Mouse (Mus musculus) hindbrain, embryonic 13.5 days (tissue): ENCODE measurements around the gene Gm28897. TPM values are rescaled to one million over a fixed set of nuclear protein-coding genes. Genes with fewer than 3 reads are reported as not detected.
"Not testable (repeated sequence)": the region's sequence is repeated elsewhere in the genome, so short reads cannot be mapped to it uniquely, and the experiment has no call there.

Source experiments
- ATAC-seq: fragments of 200-750 bp; cut with Nextera tagmentation; 2 replicates; pipeline ENCODE4 v1.8.0; 2017; ENCODE audit warnings: moderate TSS enrichment; ENCODE audit not compliant: low FRiP score
- H3K27ac ChIP-seq: fragments of 300-500 bp; sonication (generic); 2 replicates; pipeline ENCODE4 v1.5.1; 2015; ENCODE audit warnings: inconsistent platforms, mild to moderate bottlenecking, moderate library complexity
- H3K27me3 ChIP-seq: fragments of 300-500 bp; sonication (generic); 2 replicates; pipeline ENCODE4 v1.6.1; 2015; ENCODE audit warnings: mild to moderate bottlenecking, inconsistent platforms
- H3K36me3 ChIP-seq: fragments of 300-500 bp; sonication (generic); 2 replicates; pipeline ENCODE4 v1.6.1; 2015; ENCODE audit warnings: mild to moderate bottlenecking, inconsistent platforms
- H3K4me1 ChIP-seq: fragments of 300-500 bp; sonication (generic); replicated peaks from 2 replicates; pipeline ENCODE4 v1.6.1; 2015; ENCODE audit warnings: inconsistent platforms
- H3K4me2 ChIP-seq: fragments of 300-500 bp; sonication (generic); 2 replicates; pipeline ENCODE4 v1.6.1; 2015; ENCODE audit warnings: inconsistent platforms, mild to moderate bottlenecking, moderate library complexity
- H3K4me3 ChIP-seq: fragments of 300-500 bp; sonication (generic); 2 replicates; pipeline ENCODE4 v1.5.1; 2015; ENCODE audit warnings: mild to moderate bottlenecking, inconsistent platforms
- H3K9ac ChIP-seq: fragments of 300-500 bp; sonication (generic); 2 replicates; pipeline ENCODE4 v1.6.1; 2015; ENCODE audit warnings: mild to moderate bottlenecking, inconsistent platforms
- H3K9me3 ChIP-seq: fragments of 300-500 bp; sonication (generic); 2 replicates; pipeline ENCODE4 v1.6.1; 2016; ENCODE audit warnings: inconsistent platforms
- WGBS: fragments of 180-500 bp; shearing (Covaris S2); methylation state at CpG from one replicate; pipeline ENCODE4 v1.1.7; 2015; 5-methylcytosine and 5-hydroxymethylcytosine counted together
- polyA plus RNA-seq: library from polyadenylated mRNA; unstranded; fragments of >200 nt; fragmentation: Nextera tagmentation; extraction: Ambion mirVana; gene quantifications from 2 replicates; pipeline ENCODE4 v1.2.1, GENCODE M21; 2015

Gene Gm28897
- not detected in 2 replicates for polyA plus RNA-seq

GRCm38 (mm10) chrY:80926695-80927094, at the start of gene Gm28897:
TSS of gene Gm28897 (plus strand) at chrY:80926995.
- not testable (repeated sequence) for H3K4me1 ChIP-seq, H3K27ac ChIP-seq, H3K27me3 ChIP-seq, H3K9ac ChIP-seq, H3K4me2 ChIP-seq, ATAC-seq, H3K36me3 ChIP-seq, H3K9me3 ChIP-seq, H3K4me3 ChIP-seq
- no CpG with 5 or more reads among the region's 6 CpGs for WGBS
